Mouse (Mus musculus) limb, embryonic 11.5 days (tissue): ENCODE data around the gene Myof. TPM values are rescaled to one million over a fixed set of nuclear protein-coding genes. Genes with fewer than 3 reads are reported as not detected.

ENCODE experiments used
- ATAC-seq: fragments of 200-750 bp; cut with Nextera tagmentation; 2 replicates; pipeline ENCODE4 v1.8.0; 2017; ENCODE audit warnings: low read depth; ENCODE audit not compliant: insufficient number of reproducible peaks, low FRiP score, low TSS enrichment
- DNase-seq: peaks from one replicate; pipeline ENCODE4 v3.0.0-alpha.2; 2015; ENCODE audit warnings: low spot score
- H3K27ac ChIP-seq: fragments of 300-500 bp; sonication (generic); replicated peaks from 2 replicates; pipeline ENCODE4 v1.5.1; 2014; ENCODE audit warnings: low read depth, mild to moderate bottlenecking, low read length
- H3K27me3 ChIP-seq: fragments of 300-500 bp; sonication (generic); 2 replicates; pipeline ENCODE4 v1.6.1; 2014; ENCODE audit warnings: mild to moderate bottlenecking, low read length, mixed read lengths; ENCODE audit not compliant: control insufficient read depth, insufficient read depth
- H3K36me3 ChIP-seq: fragments of 300-500 bp; sonication (generic); 2 replicates; pipeline ENCODE4 v1.6.1; 2014; ENCODE audit warnings: mild to moderate bottlenecking, low read length, moderate library complexity, mixed read lengths; ENCODE audit not compliant: control insufficient read depth, insufficient read depth
- H3K4me1 ChIP-seq: fragments of 300-500 bp; sonication (generic); 2 replicates; pipeline ENCODE4 v1.6.1; 2014; ENCODE audit warnings: low read length, mixed read lengths; ENCODE audit not compliant: control insufficient read depth, insufficient read depth
- H3K4me2 ChIP-seq: fragments of 300-500 bp; sonication (generic); 2 replicates; pipeline ENCODE4 v1.6.1; 2014; ENCODE audit warnings: low read depth, mild to moderate bottlenecking, moderate library complexity; ENCODE audit not compliant: severe bottlenecking
- H3K4me3 ChIP-seq: fragments of 300-500 bp; sonication (generic); 2 replicates; pipeline ENCODE4 v1.5.1; 2014; ENCODE audit warnings: low read depth, low read length
- H3K9ac ChIP-seq: fragments of 300-500 bp; sonication (generic); 2 replicates; pipeline ENCODE4 v1.6.1; 2014; ENCODE audit warnings: mild to moderate bottlenecking, low read length
- H3K9me3 ChIP-seq: fragments of 300-500 bp; sonication (generic); 2 replicates; pipeline ENCODE4 v1.6.1; 2016; ENCODE audit warnings: low read length; ENCODE audit not compliant: control insufficient read depth
- WGBS: fragments of 180-500 bp; shearing (Covaris S2); extraction: QIAGEN DNeasy Blood & Tissue Kit; methylation state at CpG from one replicate; pipeline ENCODE4 v1.1.7; 2014; 5-methylcytosine and 5-hydroxymethylcytosine counted together
- polyA plus RNA-seq: library from polyadenylated mRNA; unstranded; fragments of >200 nt; fragmentation: Nextera tagmentation; extraction: Ambion mirVana; gene quantifications from 2 replicates; pipeline ENCODE4 v1.2.1, GENCODE M21; 2014

Myof gene
- polyA plus RNA-seq, 1 experiment from 2014 or later, result 3.1 TPM

- Histone ChIP-seq H3K27me3 (no peaks in the 10 kb centered on the region), H3K27ac (no peak overlapping the region), H3K9me3 (no peaks in the 10 kb centered on the region), H3K4me2 (no peak overlapping the region), H3K4me1 (no peaks in the 10 kb centered on the region), H3K4me3 (no peak overlapping the region), H3K9ac (no peak overlapping the region), H3K36me3 (no peaks in the 10 kb centered on the region)
- ATAC-seq, result no peak
- WGBS, result 75% methylated on average over 8 of the region's 8 CpGs
- no peak for DNase-seq
Measured at GRCm38 (mm10) chr19:38026211-38026624, 17.2 kb downstream of the Myof start.

- H3K27ac ChIP-seq, result no peak overlapping the region
- H3K9ac ChIP-seq, result no peak overlapping the region
- H3K9me3 ChIP-seq, result no peaks in the 10 kb centered on the region
- H3K4me2 ChIP-seq, result no peak overlapping the region
- ATAC-seq (no peak), DNase-seq (no peak)
- H3K36me3 ChIP-seq, result no peaks in the 10 kb centered on the region
- H3K4me3 ChIP-seq, result no peak overlapping the region
- no peaks in the 10 kb centered on the region for H3K4me1 ChIP-seq
- 74% methylated on average over 8 of the region's 9 CpGs for WGBS
- no peaks in the 10 kb centered on the region for H3K27me3 ChIP-seq
Measured at GRCm38 (mm10) chr19:38025254-38026041, 17.9 kb downstream of the Myof start.

- H3K4me2 ChIP-seq, result no peak overlapping the region
- H3K36me3 ChIP-seq, result no peaks in the 10 kb centered on the region
- no peaks in the 10 kb centered on the region for H3K4me1 ChIP-seq
- no peaks in the 10 kb centered on the region for H3K9me3 ChIP-seq
- WGBS, result 85% methylated on average over 4 of the region's 4 CpGs
- ATAC-seq (no peak), DNase-seq (no peak)
- no peak overlapping the region for H3K4me3 ChIP-seq
- H3K9ac ChIP-seq, result no peak overlapping the region
- H3K27me3 ChIP-seq, result no peaks in the 10 kb centered on the region
- H3K27ac ChIP-seq, result no peak overlapping the region
Measured at GRCm38 (mm10) chr19:38023603-38024002, 19.8 kb downstream of the Myof start.

- no peak overlapping the region for H3K9ac ChIP-seq
- DNase-seq, result no peak
- 82% methylated on average over 4 of the region's 4 CpGs for WGBS
- no peaks in the 10 kb centered on the region for H3K9me3 ChIP-seq
- no peaks in the 10 kb centered on the region for H3K27me3 ChIP-seq
- no peak for ATAC-seq
- H3K36me3 ChIP-seq, result no peaks in the 10 kb centered on the region
- H3K4me3 ChIP-seq, result no peak overlapping the region
- H3K4me1 ChIP-seq, result no peaks in the 10 kb centered on the region
- no peak overlapping the region for H3K27ac ChIP-seq
- H3K4me2 ChIP-seq, result no peak overlapping the region
Measured at GRCm38 (mm10) chr19:38022710-38023109, 20.7 kb downstream of the Myof start.

GRCm38 (mm10) chr19:38015873-38016254 lies 27.5 kb downstream of the Myof start:
- WGBS, result 55% methylated on average over 1 of the region's 1 CpGs
- H3K36me3 ChIP-seq, result no peaks in the 10 kb centered on the region
- H3K27ac ChIP-seq, result no peak overlapping the region

GRCm38 (mm10) chr19:38015180-38015872 lies 28.1 kb downstream of the Myof start:
- H3K27ac ChIP-seq, result no peak overlapping the region
- no peak overlapping the region for H3K9ac ChIP-seq
- H3K9me3 ChIP-seq, result no peaks in the 10 kb centered on the region
- H3K36me3 ChIP-seq, result no peaks in the 10 kb centered on the region
- H3K27me3 ChIP-seq, result no peaks in the 10 kb centered on the region
- peak; percentile 60; the same call in 1 of the 2 replicates for ATAC-seq
- WGBS, result 4% methylated on average over 1 of the region's 1 CpGs
- H3K4me2 ChIP-seq, result no peak overlapping the region
- H3K4me1 ChIP-seq, result no peaks in the 10 kb centered on the region
- DNase-seq, result peak; percentile 53
- no peak overlapping the region for H3K4me3 ChIP-seq

More at GRCm38 (mm10) chr19:38015873-38016254, 27.5 kb downstream of the Myof start:
- H3K9me3 ChIP-seq, result no peaks in the 10 kb centered on the region
- ATAC-seq (no peak), DNase-seq (no peak)
- no peak overlapping the region for H3K4me3 ChIP-seq
- H3K4me2 ChIP-seq, result no peak overlapping the region
- H3K27me3 ChIP-seq, result no peaks in the 10 kb centered on the region
- no peak overlapping the region for H3K9ac ChIP-seq
- no peaks in the 10 kb centered on the region for H3K4me1 ChIP-seq

GRCm38 (mm10) chr19:38014443-38014842 lies 28.9 kb downstream of the Myof start:
- no peaks in the 10 kb centered on the region for H3K36me3 ChIP-seq
- no peak for DNase-seq
- H3K4me3 ChIP-seq, result no peak overlapping the region
- H3K9me3 ChIP-seq, result no peaks in the 10 kb centered on the region
- H3K4me2 ChIP-seq, result no peak overlapping the region
- H3K9ac ChIP-seq, result no peak overlapping the region
- no peak for ATAC-seq
- no peak overlapping the region for H3K27ac ChIP-seq
- no peaks in the 10 kb centered on the region for H3K4me1 ChIP-seq
- no peaks in the 10 kb centered on the region for H3K27me3 ChIP-seq
- WGBS, result 89% methylated on average over 5 of the region's 5 CpGs

- Histone ChIP-seq H3K36me3 (no peaks in the 10 kb centered on the region), H3K9ac (no peak overlapping the region), H3K4me1 (no peaks in the 10 kb centered on the region), H3K4me2 (no peak overlapping the region), H3K27ac (no peak overlapping the region), H3K4me3 (no peak overlapping the region), H3K9me3 (no peaks in the 10 kb centered on the region), H3K27me3 (no peaks in the 10 kb centered on the region)
- DNase-seq (no peak), ATAC-seq (no peak)
- 72% methylated on average over 1 of the region's 1 CpGs for WGBS
Measured at GRCm38 (mm10) chr19:38011379-38011778, 32.0 kb downstream of the Myof start.
